Mouse (Mus musculus) ZHBTc4 (cell line): ENCODE measurements around the gene Olfr642.

Experiments used
- DNase-seq: peaks from one replicate; pipeline ENCODE4 v3.0.0-alpha.2; 2011; ENCODE audit warnings: low read depth, low spot score

Gene Olfr642

GRCm38 (mm10) chr7:104052566-104052965 is at the start of gene Olfr642:
Gene Olfr642 (minus strand): TSS chr7:104052666.
- DNase-seq, result no peak

- DNase-seq, result no peak
Observed at GRCm38 (mm10) chr7:104085365-104085764, 32.9 kb upstream of the Olfr642 start, which contains the start of gene Olfr645. Gene Olfr645 (minus strand): TSS chr7:104085465.

DNA sequence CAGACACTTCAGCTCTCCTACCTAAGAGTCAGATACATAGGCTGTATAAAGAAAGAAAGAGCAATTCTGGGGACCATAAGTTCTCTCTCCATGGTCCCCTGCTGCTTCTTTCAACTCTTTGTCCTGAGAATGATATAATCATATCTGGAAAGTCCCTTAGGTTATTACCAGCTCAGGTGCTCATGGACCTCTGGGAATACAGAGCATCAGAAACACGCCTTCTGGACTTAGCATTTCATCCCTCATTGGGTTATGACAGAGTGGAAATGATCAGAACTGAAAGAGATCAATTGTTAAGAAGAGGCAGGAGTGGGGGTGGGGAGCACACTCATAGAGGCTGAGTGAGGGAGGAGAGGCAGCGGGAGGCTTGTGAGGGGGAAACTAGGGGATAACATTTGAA is 19.3 kb upstream of the Olfr642 start, which contains the start of gene Olfr644:
Gene Olfr644, minus strand, starts transcription at position 101 of the 400 bp plus-strand sequence.
- DNase-seq, result no peak

DNA sequence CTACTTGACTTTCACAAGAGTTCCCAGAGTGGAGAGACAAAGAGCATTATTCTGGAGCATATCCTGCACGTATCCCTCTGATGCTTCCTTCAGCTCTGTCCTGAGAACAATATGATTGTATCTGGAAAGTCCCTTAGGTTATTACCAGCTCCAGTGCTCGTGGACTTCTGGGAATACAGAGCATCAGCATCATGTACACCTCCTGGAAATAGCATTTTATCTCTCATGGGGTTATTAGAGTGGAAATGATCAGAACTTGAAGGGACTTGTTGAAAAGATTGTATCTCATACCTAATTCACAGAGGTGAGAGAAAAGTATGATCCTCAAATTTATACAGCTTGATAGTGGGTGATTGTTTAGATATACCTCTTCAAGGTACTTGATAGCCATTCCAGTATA is 8.9 kb upstream of the Olfr642 start, which contains the start of gene 4930516K23Rik:
Gene 4930516K23Rik, minus strand, starts transcription at position 101 of the 400 bp plus-strand sequence.
- no peak for DNase-seq

GRCm38 (mm10) chr7:104059215-104059614 is 6.7 kb upstream of the Olfr642 start:
- no peak for DNase-seq

GRCm38 (mm10) chr7:104050745-104051144 is 1.7 kb downstream of the Olfr642 start:
- DNase-seq, result no peak

DNA sequence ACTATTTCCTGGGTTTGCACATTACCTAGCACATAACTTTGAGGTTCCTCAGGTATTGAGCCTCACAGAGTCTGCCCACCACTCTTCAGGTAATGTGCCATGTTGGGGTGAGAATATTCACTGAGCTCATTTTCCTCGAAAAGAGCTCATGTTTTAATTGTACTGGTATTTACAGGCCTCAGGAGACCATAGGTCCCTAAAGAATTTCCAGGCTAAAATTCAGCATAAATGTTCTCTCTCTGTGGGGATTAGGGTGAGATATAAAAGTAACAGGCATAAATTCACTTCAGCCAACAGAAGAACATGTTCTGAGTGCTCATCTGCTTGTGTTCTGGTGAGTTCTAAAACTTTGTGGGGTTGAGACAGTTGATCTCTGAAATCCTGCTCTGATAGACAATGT is 17.3 kb downstream of the Olfr642 start, which contains the start of gene Olfr641:
Gene Olfr641, plus strand, starts transcription at position 301 of the 400 bp plus-strand sequence.
- no peak for DNase-seq

DNA sequence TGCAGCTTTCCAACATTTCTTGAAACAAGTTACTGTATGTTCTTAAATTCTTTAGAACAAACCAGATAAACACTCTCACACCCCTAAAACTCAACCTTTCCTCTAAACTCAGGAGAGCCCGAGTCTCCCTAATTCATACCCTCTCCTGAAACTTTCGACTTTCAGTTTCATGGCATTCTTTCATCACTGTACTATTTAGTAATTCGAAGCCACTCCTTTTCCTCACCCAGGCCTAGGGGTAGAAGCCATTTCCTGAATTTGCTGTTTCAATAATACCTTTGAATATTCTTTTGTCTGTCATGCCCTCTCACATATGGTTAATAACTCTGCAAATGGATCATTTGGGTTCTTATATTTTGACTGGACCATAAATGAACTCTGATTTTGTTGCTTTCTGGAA is 25.5 kb downstream of the Olfr642 start:
- no peak for DNase-seq

GRCm38 (mm10) chr7:104025473-104025872 is 27.0 kb downstream of the Olfr642 start, which contains the start of gene Olfr640:
Gene Olfr640 (minus strand): TSS chr7:104025573.
- no peak for DNase-seq

- no peak for DNase-seq
Observed at GRCm38 (mm10) chr7:104021651-104022050, 30.8 kb downstream of the Olfr642 start.

DNA sequence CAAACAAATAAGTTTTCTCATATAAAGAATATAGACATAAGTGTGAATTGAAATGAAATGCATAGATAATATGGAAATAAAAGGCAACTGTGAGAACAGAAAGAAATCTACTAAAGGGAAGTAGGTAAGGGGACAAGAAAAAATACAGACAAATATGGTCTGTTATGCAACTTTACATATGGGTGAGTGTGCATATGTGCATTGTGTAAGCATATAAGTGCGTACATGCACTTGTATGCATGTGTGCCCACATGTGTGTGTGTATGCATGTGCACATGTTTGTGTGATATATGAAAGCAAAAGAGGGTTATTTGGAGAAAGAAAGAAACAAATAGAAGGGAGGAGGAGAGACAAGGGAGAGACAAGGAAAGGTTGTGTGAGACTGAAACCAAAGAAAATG is 33.5 kb downstream of the Olfr642 start:
- DNase-seq, result no peak

- no peak for DNase-seq
Observed at GRCm38 (mm10) chr7:104017203-104017602, 35.3 kb downstream of the Olfr642 start, which contains the start of gene Olfr639. Gene Olfr639 (minus strand): TSS chr7:104017303.

GRCm38 (mm10) chr7:103999124-103999523 is 53.3 kb downstream of the Olfr642 start:
- DNase-seq, result no peak

DNA sequence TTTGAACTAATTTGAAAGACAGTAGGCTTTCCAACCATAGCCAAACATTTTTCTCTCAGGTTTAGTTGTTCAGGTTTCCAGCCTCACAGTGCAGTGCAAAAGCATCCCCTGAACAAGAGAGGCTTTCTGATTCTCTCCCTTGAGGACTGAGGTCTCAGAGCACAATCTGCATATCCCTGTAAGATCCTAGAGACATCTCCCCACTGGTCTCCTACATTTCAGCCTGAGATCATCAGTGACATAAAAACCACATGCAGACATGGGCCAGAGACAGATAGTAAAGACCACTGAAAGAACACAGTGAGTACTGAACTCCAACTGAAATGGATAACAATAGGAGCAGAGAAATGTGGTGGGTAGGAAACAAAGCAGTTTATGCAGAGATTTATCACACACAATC is 54.0 kb downstream of the Olfr642 start, which contains the start of gene Olfr638:
Gene Olfr638, plus strand, starts transcription at position 301 of the 400 bp plus-strand sequence.
- DNase-seq, result no peak
